Mouse (Mus musculus) kidney, postnatal 0 days (tissue): ENCODE data around the gene Clmp. TPM values are rescaled to one million over a fixed set of nuclear protein-coding genes. Genes with fewer than 3 reads are reported as not detected.

Experiments used
- ATAC-seq: fragments of 200-750 bp; cut with Nextera tagmentation; replicated peaks from 2 replicates; pipeline ENCODE4 v1.8.0; 2017; ENCODE audit warnings: low read depth, moderate number of reproducible peaks, moderate TSS enrichment, moderate library complexity; ENCODE audit not compliant: low FRiP score
- DNase-seq: peaks from one replicate; pipeline ENCODE4 v3.0.0-alpha.2; 2016; ENCODE audit warnings: low spot score
- H3K27ac ChIP-seq: fragments of 300-500 bp; sonication (generic); 2 replicates; pipeline ENCODE4 v1.5.1; 2014; ENCODE audit warnings: mild to moderate bottlenecking
- H3K27me3 ChIP-seq: fragments of 300-500 bp; sonication (generic); 2 replicates; pipeline ENCODE4 v1.6.1; 2014; ENCODE audit warnings: low read length, mixed read lengths; ENCODE audit not compliant: insufficient read depth
- H3K36me3 ChIP-seq: fragments of 300-500 bp; sonication (generic); 2 replicates; pipeline ENCODE4 v1.6.1; 2014; ENCODE audit warnings: low read length, mixed read lengths; ENCODE audit not compliant: insufficient read depth
- H3K4me1 ChIP-seq: fragments of 300-500 bp; sonication (generic); replicated peaks from 2 replicates; pipeline ENCODE4 v1.6.1; 2014; ENCODE audit warnings: antibody characterized with exemption, low read length, mixed read lengths; ENCODE audit not compliant: insufficient read depth
- H3K4me2 ChIP-seq: fragments of 300-500 bp; sonication (generic); 2 replicates; pipeline ENCODE4 v1.6.1; 2014; ENCODE audit warnings: mild to moderate bottlenecking, low read length, moderate library complexity, mixed read lengths
- H3K4me3 ChIP-seq: fragments of 300-500 bp; sonication (generic); replicated peaks from 2 replicates; pipeline ENCODE4 v1.5.1; 2014; ENCODE audit warnings: low read depth, low read length
- H3K9ac ChIP-seq: fragments of 300-500 bp; sonication (generic); 2 replicates; pipeline ENCODE4 v1.6.1; 2014; ENCODE audit warnings: low read depth, low read length
- H3K9me3 ChIP-seq: fragments of 300-500 bp; sonication (generic); replicated peaks from 2 replicates; pipeline ENCODE4 v1.6.1; 2016; ENCODE audit warnings: low read length, inconsistent platforms, mixed read lengths
- CTCF ChIP-seq: IDR thresholded peaks from 2 replicates; pipeline ENCODE4 v1.5.1; 2016; ENCODE audit warnings: antibody characterized with exemption, low read depth, mild to moderate bottlenecking, moderate library complexity
- WGBS: fragments of 180-500 bp; shearing (Covaris S2); extraction: QIAGEN DNeasy Blood & Tissue Kit; methylation state at CpG from one replicate; pipeline ENCODE4 v1.1.7; 2014; 5-methylcytosine and 5-hydroxymethylcytosine counted together
- polyA plus RNA-seq: library from polyadenylated mRNA; unstranded; fragments of >200 nt; fragmentation: Nextera tagmentation; extraction: Ambion mirVana; gene quantifications from 2 replicates; pipeline ENCODE4 v1.2.1, GENCODE M21; 2015

The Clmp gene
- polyA plus RNA-seq, 1 experiment from 2014 or later: 23.6 TPM

GRCm38 (mm10) chr9:40737117-40737516, 51.4 kb downstream of the Clmp start:
- no peak overlapping the region for H3K27ac ChIP-seq
- ATAC-seq: no peak
- 86% methylated on average over 6 of the region's 6 CpGs for WGBS

GRCm38 (mm10) chr9:40743525-40744034, 57.8 kb downstream of the Clmp start:
- ATAC-seq (no peak), DNase-seq (peak; percentile 22)
- TF ChIP-seq CTCF: no peak
- WGBS: 28% methylated on average over 7 of the region's 7 CpGs
- Histone ChIP-seq H3K36me3 (no peaks in the 10 kb centered on the region), H3K4me2 (no peak overlapping the region), H3K27me3 (no peaks in the 10 kb centered on the region), H3K27ac (no peak overlapping the region), H3K9me3 (no peaks in the 10 kb centered on the region), H3K9ac (no peak overlapping the region), H3K4me3 (no peak overlapping the region), H3K4me1 (no peaks in the 10 kb centered on the region)

More at GRCm38 (mm10) chr9:40737117-40737516, 51.4 kb downstream of the Clmp start:
- no peaks in the 10 kb centered on the region for H3K9me3 ChIP-seq
- H3K36me3 ChIP-seq: no peaks in the 10 kb centered on the region
- H3K4me3 ChIP-seq: no peak overlapping the region
- no peak overlapping the region for H3K9ac ChIP-seq
- no peaks in the 10 kb centered on the region for H3K27me3 ChIP-seq
- DNase-seq: no peak
- H3K4me2 ChIP-seq: no peak overlapping the region
- H3K4me1 ChIP-seq: no peaks in the 10 kb centered on the region
- TF ChIP-seq CTCF: no peak

- Histone ChIP-seq H3K9me3 (no peaks in the 10 kb centered on the region), H3K27ac (no peak overlapping the region), H3K4me2 (no peak overlapping the region), H3K27me3 (no peaks in the 10 kb centered on the region), H3K36me3 (no peaks in the 10 kb centered on the region), H3K9ac (no peak overlapping the region), H3K4me1 (no peaks in the 10 kb centered on the region), H3K4me3 (no peak overlapping the region)
- no peak for DNase-seq
- no peak for ATAC-seq
- WGBS: 43% methylated on average over 3 of the region's 3 CpGs
- TF ChIP-seq CTCF: no peak
Observed at GRCm38 (mm10) chr9:40744233-40744632, 58.5 kb downstream of the Clmp start.

- H3K9me3 ChIP-seq: no peaks in the 10 kb centered on the region
- ATAC-seq (no peak), DNase-seq (peak; percentile 35)
- no peak overlapping the region for H3K9ac ChIP-seq
- 38% methylated on average over 9 of the region's 9 CpGs for WGBS
- H3K4me3 ChIP-seq: no peak overlapping the region
- no peak overlapping the region for H3K4me2 ChIP-seq
- no peaks in the 10 kb centered on the region for H3K4me1 ChIP-seq
- no peak for TF ChIP-seq CTCF
- H3K36me3 ChIP-seq: no peaks in the 10 kb centered on the region
- no peak overlapping the region for H3K27ac ChIP-seq
- H3K27me3 ChIP-seq: no peaks in the 10 kb centered on the region
Observed at GRCm38 (mm10) chr9:40746796-40747195, 61.0 kb downstream of the Clmp start.

- Histone ChIP-seq H3K9me3 (no peaks in the 10 kb centered on the region), H3K4me1 (no peaks in the 10 kb centered on the region), H3K27ac (no peak overlapping the region), H3K36me3 (no peaks in the 10 kb centered on the region), H3K9ac (no peak overlapping the region), H3K27me3 (no peaks in the 10 kb centered on the region), H3K4me2 (no peak overlapping the region), H3K4me3 (no peak overlapping the region)
- DNase-seq: no peak
- no peak for ATAC-seq
- TF ChIP-seq CTCF: no peak
- 45% methylated on average over 9 of the region's 9 CpGs for WGBS
Observed at GRCm38 (mm10) chr9:40747249-40747648, 61.5 kb downstream of the Clmp start.

GRCm38 (mm10) chr9:40749832-40750620, 64.3 kb downstream of the Clmp start:
- peak; percentile 96 for DNase-seq
- TF ChIP-seq CTCF: peak; percentile 84
- no peaks in the 10 kb centered on the region for H3K9me3 ChIP-seq
- H3K27me3 ChIP-seq: no peaks in the 10 kb centered on the region
- H3K27ac ChIP-seq: no peak overlapping the region
- no peaks in the 10 kb centered on the region for H3K4me1 ChIP-seq
- 64% methylated on average over 8 of the region's 8 CpGs for WGBS
- H3K36me3 ChIP-seq: no peaks in the 10 kb centered on the region
- H3K4me2 ChIP-seq: no peak overlapping the region
- no peak for ATAC-seq
- H3K4me3 ChIP-seq: no peak overlapping the region
- no peak overlapping the region for H3K9ac ChIP-seq
